In the genomic region with DNA sequence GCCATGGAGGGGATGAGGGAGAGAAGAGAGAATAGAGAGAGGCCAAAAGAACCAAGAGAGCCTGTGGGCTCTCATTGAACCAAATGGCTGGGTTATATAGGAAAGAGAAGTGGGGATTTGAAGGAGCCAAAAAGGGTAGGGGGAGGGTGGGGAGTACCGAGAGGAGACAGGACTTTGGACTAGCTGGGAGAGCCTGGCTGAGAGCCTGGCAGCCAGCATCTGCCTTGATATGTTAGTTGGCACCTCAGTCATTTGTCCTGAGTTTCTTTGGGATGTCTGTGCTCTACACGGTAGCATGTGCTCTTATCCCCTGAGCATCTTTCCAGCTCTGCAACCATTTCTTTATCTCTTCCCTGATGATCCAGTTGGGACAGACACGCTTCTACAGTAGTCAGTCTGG, we compare ENCODE assay signal across 19 mouse cellular contexts. TPM values are rescaled to one million over a fixed set of nuclear protein-coding genes. Genes with fewer than 3 reads are reported as not detected.
DNase-seq lines count a peak whose midpoint lies in the region; ATAC-seq and TF ChIP-seq lines count a peak whose summit lies in the region.
"Had no signal": no experiment of that assay in that cellular context is flagged by ENCODE, and none has a peak within 500 bp of the region (broad histone marks: within the 10 kb centered on the region; RNA-seq: fewer than 3 reads in every experiment).

No protein-coding gene starts in this region.

- no peaks in the 10 kb centered on the region for H3K27me3 ChIP-seq in forebrain, embryonic 15.5 days
- no peaks in the 10 kb centered on the region for H3K27me3 ChIP-seq in forebrain, embryonic 12.5 days
- no peaks in the 10 kb centered on the region for H3K27me3 ChIP-seq in forebrain, postnatal 0 days (ENCODE audit: insufficient read depth, low read length)
- H3K27me3 ChIP-seq in forebrain, embryonic 14.5 days (replicated peaks; ENCODE audit: control insufficient read depth, insufficient read depth, low read length) = no peaks in the 10 kb centered on the region
- H3K27me3 ChIP-seq: embryonic facial prominence, embryonic 12.5 days; forebrain, embryonic 13.5 days had no signal

- H3K4me1 ChIP-seq in forebrain, embryonic 15.5 days = no peaks in the 10 kb centered on the region
- H3K4me1 ChIP-seq in forebrain, embryonic 12.5 days = no peaks in the 10 kb centered on the region
- no peaks in the 10 kb centered on the region for H3K4me1 ChIP-seq in forebrain, postnatal 0 days (ENCODE audit: insufficient read depth)
- H3K4me1 ChIP-seq in forebrain, embryonic 14.5 days (ENCODE audit: control insufficient read depth, insufficient read depth, low read length) = no peaks in the 10 kb centered on the region
- H3K4me1 ChIP-seq: embryonic facial prominence, embryonic 10.5 days; embryonic facial prominence, embryonic 12.5 days; forebrain, embryonic 13.5 days had no signal

- TF ChIP-seq CTCF in forebrain, postnatal 0 days (IDR thresholded peaks at IDR 0.05; ENCODE audit: low read depth) = no peak
- TF ChIP-seq CTCF in left cerebral cortex, adult 2 months (IDR thresholded peaks at IDR 0.05) = no peak

- no peak for ATAC-seq in forebrain, embryonic 15.5 days (replicated peaks)
- ATAC-seq in forebrain, embryonic 12.5 days (ENCODE audit: low FRiP score) = no peak
- no peak for ATAC-seq in forebrain, postnatal 0 days
- no peak for ATAC-seq in forebrain, embryonic 14.5 days
- ATAC-seq: forebrain, embryonic 13.5 days had no signal

- H3K9me3 ChIP-seq in forebrain, embryonic 15.5 days = no peaks in the 10 kb centered on the region
- no peaks in the 10 kb centered on the region for H3K9me3 ChIP-seq in forebrain, embryonic 12.5 days
- H3K9me3 ChIP-seq in forebrain, postnatal 0 days (ENCODE audit: low read length) = no peaks in the 10 kb centered on the region
- no peaks in the 10 kb centered on the region for H3K9me3 ChIP-seq in forebrain, embryonic 14.5 days (replicated peaks; ENCODE audit: control insufficient read depth, low read length)
- H3K9me3 ChIP-seq: embryonic facial prominence, embryonic 10.5 days; embryonic facial prominence, embryonic 12.5 days; forebrain, embryonic 13.5 days had no signal

- no peak overlapping the region for H3K4me2 ChIP-seq in forebrain, embryonic 15.5 days (replicated peaks)
- no peak overlapping the region for H3K4me2 ChIP-seq in forebrain, embryonic 12.5 days
- no peak overlapping the region for H3K4me2 ChIP-seq in forebrain, postnatal 0 days (ENCODE audit: low read depth)
- no peak overlapping the region for H3K4me2 ChIP-seq in forebrain, embryonic 14.5 days (ENCODE audit: low read length)
- H3K4me2 ChIP-seq: embryonic facial prominence, embryonic 12.5 days; forebrain, embryonic 13.5 days had no signal

- peaks cover 54% of the 10 kb centered on the region for H3K36me3 ChIP-seq in forebrain, embryonic 15.5 days
- H3K36me3 ChIP-seq in forebrain, embryonic 12.5 days (replicated peaks) = peaks cover 65% of the 10 kb centered on the region
- peaks cover 75% of the 10 kb centered on the region for H3K36me3 ChIP-seq in forebrain, postnatal 0 days (ENCODE audit: insufficient read depth)
- H3K36me3 ChIP-seq in forebrain, embryonic 14.5 days (ENCODE audit: control insufficient read depth, insufficient read depth, low read length) = peaks cover 68% of the 10 kb centered on the region

- intact Hi-C loops in left cerebral cortex, postnatal 4 days (cut with DNase I) = no loop called here
- intact Hi-C loops in left cerebral cortex, adult 2 months (cut with DNase I) = no loop called here

- DNase-seq in forebrain, postnatal 0 days = peak; percentile 33
- no peak for DNase-seq in forebrain, embryonic 14.5 days (ENCODE audit: low spot score)
- DNase-seq in left cerebral cortex, postnatal 4 days = peak; percentile 60
- no peak for DNase-seq in left cerebral cortex, adult 2 months (ENCODE audit: extremely low spot score in 1 of 2, low spot score in 2 of 2)
- no peak for DNase-seq in kidney, postnatal 25 days
- DNase-seq: adrenal gland, adult 2 months; adrenal gland, postnatal 10 days; adrenal gland, postnatal 25 days; cerebellum, adult 11-12 months; cerebellum, adult 2 months; cerebellum, adult 9-10 months; cerebellum, postnatal 25 days had no signal

- no peak overlapping the region for H3K9ac ChIP-seq in forebrain, embryonic 15.5 days (replicated peaks)
- no peak overlapping the region for H3K9ac ChIP-seq in forebrain, embryonic 12.5 days
- H3K9ac ChIP-seq in forebrain, postnatal 0 days = no peak overlapping the region
- no peak overlapping the region for H3K9ac ChIP-seq in forebrain, embryonic 14.5 days (ENCODE audit: low read length)
- H3K9ac ChIP-seq: embryonic facial prominence, embryonic 12.5 days; forebrain, embryonic 13.5 days had no signal

- peak overlapping the region; percentile 37 for H3K27ac ChIP-seq in forebrain, embryonic 15.5 days (replicated peaks)
- H3K27ac ChIP-seq in forebrain, embryonic 12.5 days = no peak overlapping the region
- H3K27ac ChIP-seq in forebrain, postnatal 0 days (ENCODE audit: low read depth, low read length) = no peak overlapping the region
- H3K27ac ChIP-seq in forebrain, embryonic 14.5 days (ENCODE audit: low read depth, low read length) = no peak overlapping the region
- H3K27ac ChIP-seq in left cerebral cortex, adult 2 months = no peak overlapping the region
- H3K27ac ChIP-seq: embryonic facial prominence, embryonic 10.5 days; embryonic facial prominence, embryonic 12.5 days; forebrain, embryonic 13.5 days had no signal

- H3K4me3 ChIP-seq in forebrain, embryonic 15.5 days = no peak overlapping the region
- no peak overlapping the region for H3K4me3 ChIP-seq in forebrain, embryonic 12.5 days (replicated peaks)
- no peak overlapping the region for H3K4me3 ChIP-seq in forebrain, postnatal 0 days (ENCODE audit: low read depth, low read length)
- no peak overlapping the region for H3K4me3 ChIP-seq in forebrain, embryonic 14.5 days (ENCODE audit: low read depth, low read length)
- H3K4me3 ChIP-seq in left cerebral cortex, adult 2 months = no peak overlapping the region
- H3K4me3 ChIP-seq: embryonic facial prominence, embryonic 10.5 days; embryonic facial prominence, embryonic 12.5 days; forebrain, embryonic 13.5 days had no signal

- WGBS in forebrain, embryonic 15.5 days = 70% methylated on average over 3 of the region's 3 CpGs
- WGBS in forebrain, embryonic 12.5 days = 93% methylated on average over 3 of the region's 3 CpGs
- WGBS in forebrain, postnatal 0 days = 67% methylated on average over 3 of the region's 3 CpGs
- WGBS in forebrain, embryonic 14.5 days = 74% methylated on average over 3 of the region's 3 CpGs

RNA-seq across cellular contexts. Expression of gene Nomo1, which starts 20.1 kb away (rescaled TPM):
- polyA plus RNA-seq in forebrain, embryonic 15.5 days (2015; fragmentation: Nextera tagmentation; extraction: Ambion mirVana) = 42.2 and 42.4 TPM in 2 replicates
- polyA plus RNA-seq in forebrain, embryonic 12.5 days (2016; fragmentation: Nextera tagmentation; extraction: Ambion mirVana) = 32.8 and 33.2 TPM in 2 replicates
- 40.5 and 41.1 TPM in 2 replicates for total RNA-seq in forebrain, postnatal 0 days (2014; rRNA removed)
- polyA plus RNA-seq in forebrain, postnatal 0 days (2015; fragmentation: Nextera tagmentation; extraction: Ambion mirVana) = 27.3 and 32.9 TPM in 2 replicates
- polyA plus RNA-seq in forebrain, embryonic 14.5 days (2014; fragmentation: Nextera tagmentation; extraction: Ambion mirVana) = 19.6 and 25.9 TPM in 2 replicates
- total RNA-seq in left cerebral cortex, postnatal 4 days (2021) = 10 to 100 TPM; 83.3 to 92.5 TPM
- total RNA-seq in left cerebral cortex, adult 2 months (2021) = 100 to 1,000 TPM; 102 to 105 TPM

RNA-seq across cellular contexts. Expression of gene Abcc6, which starts 23.5 kb away (rescaled TPM):
- 0.27 TPM in 2 replicates for polyA plus RNA-seq in forebrain, embryonic 15.5 days (2015; fragmentation: Nextera tagmentation; extraction: Ambion mirVana)
- 0.10 and 0.18 TPM in 2 replicates for polyA plus RNA-seq in forebrain, embryonic 12.5 days (2016; fragmentation: Nextera tagmentation; extraction: Ambion mirVana)
- 0.54 and 0.62 TPM in 2 replicates for total RNA-seq in forebrain, postnatal 0 days (2014; rRNA removed)
- 0.11 and 0.34 TPM in 2 replicates for polyA plus RNA-seq in forebrain, postnatal 0 days (2015; fragmentation: Nextera tagmentation; extraction: Ambion mirVana)
- 0.30 and 0.33 TPM in 2 replicates for polyA plus RNA-seq in forebrain, embryonic 14.5 days (2014; fragmentation: Nextera tagmentation; extraction: Ambion mirVana)
- total RNA-seq in left cerebral cortex, postnatal 4 days (2021) = 1 to 10 TPM; 2.1 to 3.0 TPM
- 1 to 10 TPM; 1.4 to 2.1 TPM for total RNA-seq in left cerebral cortex, adult 2 months (2021)
- polyA plus RNA-seq: C2C12; embryonic facial prominence, embryonic 10.5 days had no signal

RNA-seq across cellular contexts. Expression of gene Kcnj11, which starts 47.0 kb away (rescaled TPM):
- polyA plus RNA-seq in forebrain, embryonic 15.5 days (2015; fragmentation: Nextera tagmentation; extraction: Ambion mirVana) = 4.8 and 5.2 TPM in 2 replicates
- 0.46 and 0.81 TPM in 2 replicates for polyA plus RNA-seq in forebrain, embryonic 12.5 days (2016; fragmentation: Nextera tagmentation; extraction: Ambion mirVana)
- 13.1 TPM in 2 replicates for total RNA-seq in forebrain, postnatal 0 days (2014; rRNA removed)
- polyA plus RNA-seq in forebrain, postnatal 0 days (2015; fragmentation: Nextera tagmentation; extraction: Ambion mirVana) = 2.6 TPM in 2 replicates
- 2.7 and 3.0 TPM in 2 replicates for polyA plus RNA-seq in forebrain, embryonic 14.5 days (2014; fragmentation: Nextera tagmentation; extraction: Ambion mirVana)
- total RNA-seq in left cerebral cortex, postnatal 4 days (2021) = 10 to 100 TPM; 11.8 to 12.8 TPM
- total RNA-seq in left cerebral cortex, adult 2 months (2021) = 10 to 100 TPM; 41.0 to 45.4 TPM
- total RNA-seq: MEL had no signal
- polyA plus RNA-seq: C2C12 had no signal

Comparison
In these comparisons a context has a peak if more than half of its experiments do, and no peak if none do; other contexts are left out.
1. DNase-seq: peak in forebrain, postnatal 0 days (single experiment) and left cerebral cortex, postnatal 4 days (single experiment); none in forebrain, embryonic 14.5 days (single experiment), left cerebral cortex, adult 2 months (0 of 2) and kidney, postnatal 25 days (0 of 2).